Mouse (Mus musculus) thymus, adult 2 months (tissue): Measurements from ENCODE around the gene Rbm44. TPM values are rescaled to one million over a fixed set of nuclear protein-coding genes. Genes with fewer than 3 reads are reported as not detected.
A peak's percentile ranks its signal among the peaks of the same experiment; 100 is the strongest.

Experiments
- DNase-seq: peaks from one replicate; pipeline ENCODE4 v3.0.0; 2021
- H3K27ac ChIP-seq: fragments of 200-500 bp; 2 replicates; pipeline ENCODE4 v1.5.1; 2012; ENCODE audit warnings: low read length, control low read depth; ENCODE audit not compliant: control insufficient read depth, insufficient read depth
- H3K27me3 ChIP-seq: fragments of 200-500 bp; 2 replicates; pipeline ENCODE4 v1.6.1; 2012; ENCODE audit warnings: mild to moderate bottlenecking, low read length, moderate library complexity, mixed read lengths; ENCODE audit not compliant: control insufficient read depth, insufficient read depth
- H3K36me3 ChIP-seq: fragments of 200-500 bp; 2 replicates; pipeline ENCODE4 v1.6.1; 2012; ENCODE audit warnings: mild to moderate bottlenecking, low read length, moderate library complexity; ENCODE audit not compliant: control insufficient read depth, insufficient read depth
- H3K4me1 ChIP-seq: fragments of 200-500 bp; replicated peaks from 2 replicates; pipeline ENCODE4 v1.6.1; 2012; ENCODE audit warnings: low read length; ENCODE audit not compliant: control insufficient read depth, insufficient read depth
- H3K4me3 ChIP-seq: fragments of 200-500 bp; 2 replicates; pipeline ENCODE4 v1.5.1; 2012; ENCODE audit warnings: mild to moderate bottlenecking, low read length, control low read depth, moderate library complexity; ENCODE audit not compliant: control insufficient read depth, insufficient read depth
- CTCF ChIP-seq: fragments of 200-500 bp; IDR thresholded peaks from 2 replicates; pipeline ENCODE4 v1.5.1; 2012; ENCODE audit warnings: mild to moderate bottlenecking, control low read depth, low read length, moderate library complexity, borderline replicate concordance; ENCODE audit not compliant: control insufficient read depth, poor library complexity, insufficient read depth; ENCODE audit errors: extremely low read depth
- POLR2A ChIP-seq: fragments of 200-500 bp; IDR thresholded peaks from 2 replicates; pipeline ENCODE4 v1.6.1; 2012; ENCODE audit warnings: mild to moderate bottlenecking, low read length, control low read depth, moderate library complexity; ENCODE audit not compliant: control insufficient read depth, poor library complexity, insufficient read depth; ENCODE audit errors: extremely low read depth
- WGBS: fragments of 180-500 bp; shearing (Covaris S2); methylation state at CpG from one replicate; pipeline ENCODE4 v1.1.7; 2018; 5-methylcytosine and 5-hydroxymethylcytosine counted together
- polyA plus RNA-seq: library from polyadenylated mRNA; depleted of rRNA; stranded (reverse); fragments of >200 nt; gene quantifications from 2 replicates; pipeline ENCODE4 v1.2.3, GENCODE M21; 2012; rRNA removed

The Rbm44 gene
- 0.27 and 0.70 TPM in 2 replicates for polyA plus RNA-seq

DNA sequence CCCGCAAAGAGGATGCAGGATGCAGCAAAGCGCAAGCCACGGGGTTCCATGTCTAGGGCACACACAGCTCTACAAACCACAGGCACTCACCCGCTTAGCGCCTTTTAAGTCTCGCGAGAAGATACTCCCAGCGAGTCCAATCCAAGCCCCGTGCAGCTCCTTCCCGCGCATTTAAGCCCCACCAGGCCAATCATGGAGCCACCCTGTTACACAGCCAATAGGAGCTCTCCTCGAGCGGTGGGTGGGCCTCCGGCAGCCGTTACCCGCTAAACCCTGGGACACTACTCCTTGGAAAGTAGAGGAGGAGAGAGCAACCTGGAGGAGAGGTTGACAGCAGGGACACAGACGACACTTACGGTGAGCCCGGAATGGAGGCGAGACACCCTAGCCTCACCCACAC, at the start of gene Rbm44:
Gene Rbm44 (plus strand): TSS at position 277 of the 400 bp plus-strand sequence.
- Histone ChIP-seq H3K4me1 (no peaks in the 10 kb centered on the region), H3K27me3 (no peaks in the 10 kb centered on the region), H3K36me3 (no peaks in the 10 kb centered on the region), H3K4me3 (peak within 1 kb of the TSS; percentile 40), H3K27ac (no peak within 1 kb of the TSS)
- no peak for TF ChIP-seq CTCF
- no peak for TF ChIP-seq POLR2A
- DNase-seq: no peak
- 93% methylated on average over 20 of the region's 20 CpGs for WGBS

DNA sequence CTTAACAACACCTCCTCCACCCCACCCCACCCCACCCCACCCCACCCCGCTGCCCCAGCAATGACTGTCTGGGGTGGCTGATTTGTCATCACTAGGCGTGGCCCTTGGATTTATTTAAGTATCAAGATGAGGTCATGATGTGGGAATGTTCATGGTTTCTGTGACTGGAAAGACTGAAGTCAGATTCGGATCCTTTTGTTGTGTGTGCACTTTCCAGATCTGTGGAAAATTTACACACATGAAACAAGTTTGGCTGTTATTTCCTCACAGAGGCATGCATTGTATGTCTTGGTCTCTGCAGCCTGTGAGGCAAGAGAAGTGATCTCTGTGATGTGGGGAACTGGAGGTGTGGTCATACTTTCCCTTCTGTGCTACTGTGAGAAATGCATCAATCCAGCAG, 49.6 kb upstream of the Rbm44 start:
- Histone ChIP-seq H3K36me3 (no peaks in the 10 kb centered on the region), H3K4me3 (no peak overlapping the region), H3K27ac (peak overlapping the region; percentile 94), H3K27me3 (no peaks in the 10 kb centered on the region), H3K4me1 (peaks cover 63% of the 10 kb centered on the region)
- no peak for TF ChIP-seq POLR2A
- TF ChIP-seq CTCF: no peak
- peak; percentile 51 for DNase-seq
- 45% methylated on average over 3 of the region's 3 CpGs for WGBS

DNA sequence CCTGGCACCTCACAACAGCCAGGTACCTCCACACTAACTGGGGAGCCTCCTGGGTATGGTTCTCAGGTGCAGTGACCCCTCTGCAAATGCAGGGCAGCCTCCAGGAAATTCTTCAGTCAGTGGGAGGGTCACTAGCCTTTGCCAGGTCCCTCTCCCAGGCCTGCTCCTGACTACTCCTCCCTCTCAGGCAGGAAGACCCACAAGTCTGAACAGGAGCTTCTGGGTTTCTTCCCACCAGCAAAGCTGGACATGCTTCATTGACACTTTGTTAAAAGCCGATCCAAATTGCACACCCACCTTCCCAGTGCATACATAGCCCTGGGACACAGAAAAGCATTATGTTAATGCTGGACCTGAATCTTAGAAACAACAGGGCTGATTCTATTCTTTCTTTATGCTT, 49.0 kb upstream of the Rbm44 start:
- H3K36me3 ChIP-seq: 0 out of 2 replicates have a peak, but pooled peaks cover 3% of the 10 kb centered on the region
- 91% methylated on average over 1 of the region's 1 CpGs for WGBS

DNA sequence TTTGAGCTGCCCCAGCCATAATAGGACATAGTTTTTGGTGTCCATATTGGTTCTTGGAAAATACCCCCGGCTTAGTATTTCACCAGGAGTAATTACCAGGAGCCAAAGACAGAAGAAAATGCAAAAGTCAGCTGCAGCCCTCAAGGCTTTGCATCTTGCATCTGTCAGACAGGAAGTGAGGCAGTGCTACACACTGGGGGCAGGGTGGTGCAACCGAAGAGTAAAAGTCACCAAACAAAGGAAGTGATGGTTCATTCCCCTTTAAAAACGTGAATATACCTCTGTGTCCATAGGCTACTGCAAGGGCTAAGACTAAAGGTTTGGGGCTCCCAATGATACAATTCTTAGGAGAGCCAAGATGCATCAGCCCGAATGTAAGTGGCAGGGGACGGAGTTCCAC, 48.4 kb upstream of the Rbm44 start:
- H3K27me3 ChIP-seq: no peaks in the 10 kb centered on the region
- H3K27ac ChIP-seq: peak overlapping the region; percentile 94
- DNase-seq: peak; percentile 75
- H3K36me3 ChIP-seq: peaks cover 7% of the 10 kb centered on the region; the same call in 1 of the 2 replicates
- no peak overlapping the region for H3K4me3 ChIP-seq
- TF ChIP-seq POLR2A (no peak), CTCF (no peak)
- peaks cover 57% of the 10 kb centered on the region for H3K4me1 ChIP-seq
- WGBS: 41% methylated on average over 5 of the region's 5 CpGs

More for the DNA sequence above, 49.0 kb upstream of the Rbm44 start:
- no peak for DNase-seq
- H3K27me3 ChIP-seq: no peaks in the 10 kb centered on the region
- peaks cover 60% of the 10 kb centered on the region for H3K4me1 ChIP-seq
- TF ChIP-seq CTCF (no peak), POLR2A (no peak)
- H3K27ac ChIP-seq: peak overlapping the region; percentile 94
- H3K4me3 ChIP-seq: no peak overlapping the region

DNA sequence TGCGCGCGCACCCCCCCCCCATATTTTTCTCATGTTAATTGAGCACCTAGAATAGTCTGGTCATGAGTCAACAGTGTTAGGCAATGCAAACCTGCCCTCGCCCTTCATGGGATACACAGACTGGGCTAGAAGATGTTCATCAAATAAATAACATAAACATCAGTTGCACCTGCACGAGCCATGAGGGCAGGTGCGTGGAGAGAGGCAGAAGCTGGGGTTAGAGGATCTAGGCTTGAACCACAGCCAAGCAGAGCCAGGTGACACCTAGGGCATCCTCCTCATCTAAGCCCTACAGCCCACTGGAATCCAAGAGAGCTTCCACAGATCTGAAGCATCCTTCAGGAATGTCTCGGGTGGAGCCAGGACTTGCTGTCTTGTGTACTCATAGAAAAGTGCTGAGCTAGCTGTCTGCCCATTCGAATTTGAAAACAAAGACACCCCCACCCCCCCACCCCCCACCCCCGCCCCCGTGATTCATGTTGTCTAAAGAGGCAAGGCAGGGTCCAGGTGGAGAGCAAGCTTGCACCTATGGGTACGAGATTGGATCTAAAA, 47.5 kb upstream of the Rbm44 start:
- WGBS: 76% methylated on average over 11 of the region's 11 CpGs
- Histone ChIP-seq H3K36me3 (peaks cover 10% of the 10 kb centered on the region; the same call in 1 of the 2 replicates), H3K4me3 (no peak overlapping the region), H3K27ac (peak overlapping the region; percentile 85), H3K4me1 (peaks cover 49% of the 10 kb centered on the region), H3K27me3 (no peaks in the 10 kb centered on the region)
- DNase-seq: peak; percentile 53
- no peak for TF ChIP-seq CTCF
- no peak for TF ChIP-seq POLR2A

DNA sequence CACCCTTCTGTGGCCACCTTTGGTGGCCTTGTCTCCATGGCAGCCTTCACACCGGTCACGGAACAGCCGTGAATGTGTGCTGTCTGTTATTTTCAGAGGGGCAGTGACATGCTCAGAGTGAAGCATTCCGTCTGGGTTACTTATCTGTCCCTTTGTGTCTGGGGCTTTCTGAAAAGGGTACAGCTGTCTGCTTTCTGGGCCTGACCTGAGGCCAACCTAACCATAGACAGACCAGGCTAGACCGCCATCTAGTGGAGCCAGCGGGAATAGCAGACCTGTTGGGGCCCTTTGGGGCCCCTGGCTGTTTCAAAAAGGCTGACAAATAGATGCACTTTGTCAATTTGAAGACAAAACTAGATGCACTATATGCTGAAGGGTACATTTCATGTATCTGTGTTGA, 46.0 kb upstream of the Rbm44 start:
- H3K27ac ChIP-seq: no peak overlapping the region
- peaks cover 20% of the 10 kb centered on the region for H3K36me3 ChIP-seq
- no peak overlapping the region for H3K4me3 ChIP-seq
- TF ChIP-seq POLR2A (no peak), CTCF (peak; percentile 75; the same call in 1 of the 2 replicates)
- H3K4me1 ChIP-seq: peaks cover 38% of the 10 kb centered on the region
- DNase-seq: peak; percentile 80
- H3K27me3 ChIP-seq: no peaks in the 10 kb centered on the region
- WGBS: 28% methylated on average over 6 of the region's 6 CpGs
